Mouse (Mus musculus) erythroblast, adult 5-6 weeks (primary cell): ENCODE results near the gene Bcl2l12. TPM values are rescaled to one million over a fixed set of nuclear protein-coding genes. Genes with fewer than 3 reads are reported as not detected.

Source experiments
- ATAC-seq: replicated peaks from 2 replicates; pipeline ENCODE4 v1.8.0; 2016; ENCODE audit warnings: moderate number of reproducible peaks, mild to moderate bottlenecking, moderate TSS enrichment, inconsistent platforms; ENCODE audit not compliant: poor library complexity, low FRiP score, severe bottlenecking
- total RNA-seq, 2 experiments: library from RNA; stranded (forward) in 1 of 2; stranded (reverse) in 1 of 2; fragments of 150-400 nt in 1 of 2; fragments of 200-764, 138-1000 nt in 1 of 2; gene quantifications; 2 replicates each; pipeline versions ENCODE4 v1.2.3 to v1.2.4; 2015 to 2017; ENCODE audit warnings: low replicate concordance in 2 of 2

The Bcl2l12 gene
- total RNA-seq, 2 experiments from 2014 or later, result 2.5 to 9.6 TPM

DNA sequence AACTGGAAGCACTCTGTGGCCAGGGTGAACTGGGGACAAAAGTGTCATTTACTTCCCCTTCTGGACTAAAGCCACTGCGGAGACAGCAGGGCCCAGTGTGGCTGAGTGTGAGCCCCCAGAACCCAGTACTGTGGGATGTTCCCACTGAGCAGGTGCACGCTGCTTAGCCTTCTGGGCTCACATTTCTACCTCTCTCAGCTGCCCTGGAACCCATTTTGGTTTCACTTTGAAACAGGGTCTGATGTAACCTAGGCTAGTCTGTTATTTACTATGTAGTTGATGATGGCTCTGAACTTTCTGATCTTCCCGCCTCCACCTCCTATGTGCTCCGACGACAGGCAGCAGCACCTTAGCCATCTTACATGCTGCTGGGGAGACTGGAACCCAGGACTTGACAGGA lies 35.7 kb downstream of the Bcl2l12 start:
- ATAC-seq, result no peak

DNA sequence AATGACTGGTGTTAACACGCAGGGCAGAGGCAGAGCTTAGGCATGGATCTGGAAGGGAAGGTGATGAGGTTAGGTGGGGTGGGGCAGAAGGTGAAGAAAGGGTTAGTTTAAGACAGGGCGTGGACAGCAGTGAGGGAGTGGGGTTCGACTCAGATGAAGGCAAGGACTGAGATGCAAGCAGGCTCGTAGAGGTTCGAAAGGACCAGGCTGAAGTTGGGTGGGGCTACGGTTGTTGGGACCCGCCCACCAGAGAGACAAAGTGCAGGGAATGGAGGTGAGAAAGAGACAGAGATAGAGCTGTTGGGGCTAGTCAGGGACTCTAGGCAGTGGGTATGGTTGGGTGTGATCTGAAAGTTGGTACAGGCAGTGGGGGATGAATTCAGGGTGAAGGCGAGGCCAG lies 36.2 kb downstream of the Bcl2l12 start:
- no peak for ATAC-seq

DNA sequence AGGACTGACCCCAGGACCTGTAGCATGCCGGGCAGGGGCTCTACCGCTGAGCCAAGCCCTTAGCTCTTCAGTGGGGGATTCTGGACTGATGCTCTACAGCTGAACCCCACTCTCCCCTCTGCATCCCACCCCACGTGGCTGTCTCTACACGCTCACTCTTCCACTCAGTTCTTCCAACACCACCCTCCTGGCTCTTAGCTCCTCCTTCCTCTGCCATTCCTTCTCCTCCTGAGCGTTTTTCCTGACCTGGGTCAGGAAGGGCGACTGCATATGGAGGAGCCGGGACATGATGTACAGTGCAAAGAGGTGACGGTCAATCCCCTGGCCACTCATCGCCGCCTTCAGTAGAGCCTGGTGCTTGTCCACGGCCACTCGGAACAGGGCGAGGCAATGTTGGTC lies 38.0 kb downstream of the Bcl2l12 start:
- no peak for ATAC-seq

DNA sequence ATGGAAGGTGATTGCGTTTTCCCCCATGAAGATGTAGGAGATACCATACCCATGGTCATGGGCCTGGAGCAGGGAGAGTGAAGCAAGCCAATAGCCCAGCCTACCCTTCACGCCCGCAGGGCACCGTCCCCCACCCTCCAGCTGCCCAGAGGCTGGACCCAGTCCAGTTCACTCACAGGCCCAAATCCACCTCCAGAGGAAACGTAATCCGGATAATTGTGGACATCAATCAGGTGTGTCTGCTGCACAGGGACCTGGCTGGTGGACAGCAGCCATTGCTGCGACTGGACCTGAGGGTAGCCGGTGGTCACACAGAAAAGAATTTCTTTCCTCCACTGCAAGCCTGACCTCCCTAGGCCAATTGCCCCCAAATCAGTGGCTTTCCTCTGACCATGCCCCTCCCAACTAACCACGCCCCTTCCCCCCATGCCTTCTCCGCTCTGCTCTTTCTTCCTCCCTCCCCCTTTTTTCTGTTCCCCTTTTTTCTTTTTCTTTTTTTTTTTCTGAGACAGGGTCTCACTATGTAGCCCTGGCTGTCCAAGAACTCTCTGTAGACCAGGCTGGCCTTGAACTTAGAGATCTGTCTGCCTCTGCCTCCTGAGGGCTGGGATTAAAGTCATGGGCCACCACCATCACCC lies 38.5 kb downstream of the Bcl2l12 start:
- ATAC-seq, result no peak

DNA sequence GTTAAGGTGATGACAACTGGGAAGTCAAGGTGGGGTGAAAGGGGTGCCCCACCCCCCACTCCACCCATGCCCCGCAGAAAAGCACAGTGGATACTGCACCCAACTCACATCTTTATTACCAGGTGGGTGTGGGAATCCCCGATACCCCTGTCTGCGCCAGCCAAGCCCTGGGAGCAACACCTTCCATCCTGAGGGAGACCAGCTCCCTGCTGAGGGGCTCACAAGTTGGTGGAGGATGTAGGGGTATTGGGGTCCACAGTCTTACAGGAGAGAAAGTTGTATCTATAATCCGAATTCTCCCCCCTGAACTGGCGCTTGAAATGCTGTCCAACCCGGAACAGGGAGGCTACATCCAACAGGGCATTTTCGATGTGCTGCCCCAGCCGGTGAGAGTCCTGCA lies 39.2 kb downstream of the Bcl2l12 start:
- no peak for ATAC-seq

DNA sequence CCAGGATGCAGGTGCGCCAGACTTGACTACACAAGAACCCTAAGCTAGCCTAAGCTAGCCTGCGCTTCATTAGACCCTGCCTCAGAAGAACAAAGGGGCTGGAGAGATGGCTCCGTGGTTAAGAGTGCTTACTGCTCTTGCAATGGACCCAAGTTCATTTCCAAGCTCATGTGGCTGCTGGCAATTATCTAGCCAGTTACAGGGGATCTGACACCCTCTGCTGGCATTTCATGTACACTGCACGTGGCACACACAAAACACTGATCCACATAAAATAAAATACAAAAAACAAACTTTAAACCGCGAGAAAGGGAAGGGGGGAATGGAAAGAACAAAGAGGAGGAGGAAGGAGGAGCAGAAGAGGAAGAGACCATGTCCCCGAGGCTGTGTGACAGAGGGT lies 40.3 kb downstream of the Bcl2l12 start:
- no peak; the same call in 1 of the 2 replicates for ATAC-seq

DNA sequence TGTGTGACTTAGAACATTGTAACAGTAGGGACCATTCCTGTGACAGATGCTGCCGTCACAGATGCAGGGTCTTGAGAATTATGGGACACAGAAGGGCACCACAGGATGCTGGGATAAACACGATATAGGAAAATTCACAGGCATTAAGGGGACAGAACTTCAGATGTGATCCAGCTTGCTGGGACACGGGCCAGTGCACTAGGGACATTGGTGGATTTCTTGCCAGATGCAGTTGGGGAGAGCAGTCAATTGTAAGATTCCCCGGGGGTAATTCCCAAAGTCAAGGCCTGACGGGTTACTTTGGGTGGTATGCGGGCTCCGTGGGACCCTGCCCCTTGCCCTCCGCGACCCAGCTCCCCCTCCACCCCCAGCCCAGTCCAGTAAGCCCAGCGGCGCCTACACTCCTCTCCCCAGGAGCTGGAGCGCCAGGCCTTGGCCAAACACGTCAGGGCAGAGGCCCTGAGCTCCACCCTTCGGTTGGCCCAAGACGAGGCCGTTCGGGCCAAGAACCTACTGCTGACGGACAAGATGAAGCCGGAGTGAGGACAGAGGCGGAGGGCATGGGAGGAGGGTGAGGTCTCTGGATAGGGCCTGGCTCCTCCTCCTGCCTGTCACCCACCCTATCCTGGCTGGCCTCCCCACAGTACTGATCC lies 41.2 kb downstream of the Bcl2l12 start:
- ATAC-seq, result no peak

DNA sequence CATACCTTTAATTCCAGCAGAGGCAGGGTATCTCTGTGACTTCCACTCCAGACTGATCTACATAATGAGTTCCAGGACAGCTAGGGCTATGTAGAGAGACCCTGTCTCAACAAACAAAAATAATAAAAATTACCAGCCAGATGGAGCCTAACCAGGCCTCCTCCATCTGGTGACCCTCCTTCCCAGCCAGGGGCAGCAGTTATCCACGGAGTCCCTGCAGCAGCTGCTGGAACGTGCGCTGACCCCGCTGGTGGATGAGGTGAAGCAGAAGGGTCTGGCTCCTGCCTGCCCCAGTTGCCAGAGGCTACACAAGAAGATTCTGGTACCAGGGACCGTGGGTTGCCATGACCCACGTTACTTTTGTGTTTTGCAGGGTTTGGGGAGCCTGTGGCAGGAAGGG lies 42.2 kb downstream of the Bcl2l12 start:
- no peak for ATAC-seq

DNA sequence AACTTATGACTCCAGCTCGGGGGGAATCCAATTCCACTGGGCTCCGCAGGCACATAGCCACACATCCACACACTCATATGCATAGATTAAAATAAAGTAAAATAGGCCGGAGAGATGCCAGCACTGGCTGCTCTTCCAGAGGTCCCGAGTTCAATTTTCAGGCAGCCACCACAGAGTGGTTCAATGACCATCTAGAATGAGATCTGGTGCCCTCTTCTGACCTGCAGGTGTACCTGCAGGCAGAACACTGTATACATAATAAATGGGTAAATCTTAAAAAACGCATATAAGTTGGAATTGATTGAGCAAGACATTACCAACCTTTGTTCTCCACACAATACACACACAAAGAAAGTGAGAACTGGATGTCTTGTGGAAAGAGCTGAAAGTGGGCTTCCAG lies 42.9 kb downstream of the Bcl2l12 start:
- no peak for ATAC-seq

DNA sequence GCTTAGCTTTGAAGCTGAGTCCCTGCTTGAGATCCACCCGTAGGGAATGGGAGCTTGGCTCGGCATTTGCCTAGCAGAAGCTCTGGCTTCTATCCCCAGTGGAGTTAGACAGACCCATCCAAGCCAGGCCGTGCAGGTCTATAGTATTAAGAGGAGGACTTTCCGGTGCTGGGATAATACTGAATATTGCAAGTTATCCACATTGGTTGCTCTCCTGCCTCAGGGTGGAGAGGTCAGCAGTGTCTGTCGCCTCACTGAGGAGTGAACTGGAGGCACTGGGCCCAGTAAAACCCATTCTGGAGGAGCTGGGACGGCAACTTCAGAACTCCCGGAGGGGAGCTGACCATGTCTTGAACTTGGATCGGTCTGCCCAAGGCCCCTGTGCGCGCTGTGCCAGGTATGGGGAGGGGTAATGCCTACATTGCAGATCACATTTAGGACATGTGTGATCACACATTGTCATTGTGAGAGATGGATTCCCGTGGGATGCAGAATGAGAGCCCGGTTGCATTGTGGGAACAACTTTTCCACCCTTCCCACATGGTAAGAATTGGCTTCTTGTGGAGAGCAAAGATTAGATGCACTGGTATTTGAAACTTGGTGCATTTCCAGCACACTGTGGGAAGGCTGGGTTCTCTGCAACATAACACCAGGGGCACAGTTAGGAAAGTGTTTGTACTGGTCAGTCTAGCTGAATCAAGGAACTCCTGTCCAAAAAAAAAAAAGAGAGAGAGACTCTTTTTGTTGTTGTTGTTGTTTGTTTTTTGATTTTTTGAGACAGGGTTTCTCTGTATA lies 44.2 kb downstream of the Bcl2l12 start:
- ATAC-seq, result no peak

DNA sequence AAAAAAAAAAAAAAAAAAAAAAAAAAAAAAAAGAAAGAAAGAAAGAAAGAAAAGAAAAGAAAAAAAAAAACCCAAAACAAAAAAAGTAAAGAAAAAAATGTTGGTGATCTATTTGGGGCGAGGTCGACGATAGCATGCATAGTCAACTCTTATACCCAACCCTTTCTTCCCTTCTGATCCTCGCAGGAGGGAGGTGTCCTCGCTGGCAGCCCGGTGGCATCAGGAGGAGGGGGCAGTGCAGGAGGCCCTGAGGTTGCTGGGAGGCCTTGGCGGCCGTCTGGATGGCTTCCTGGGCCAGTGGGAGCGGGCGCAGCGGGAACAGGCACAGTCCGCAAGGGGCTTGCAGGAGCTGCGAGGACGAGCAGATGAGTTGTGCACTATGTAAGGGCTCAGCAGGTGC lies 45.0 kb downstream of the Bcl2l12 start:
- no peak for ATAC-seq

DNA sequence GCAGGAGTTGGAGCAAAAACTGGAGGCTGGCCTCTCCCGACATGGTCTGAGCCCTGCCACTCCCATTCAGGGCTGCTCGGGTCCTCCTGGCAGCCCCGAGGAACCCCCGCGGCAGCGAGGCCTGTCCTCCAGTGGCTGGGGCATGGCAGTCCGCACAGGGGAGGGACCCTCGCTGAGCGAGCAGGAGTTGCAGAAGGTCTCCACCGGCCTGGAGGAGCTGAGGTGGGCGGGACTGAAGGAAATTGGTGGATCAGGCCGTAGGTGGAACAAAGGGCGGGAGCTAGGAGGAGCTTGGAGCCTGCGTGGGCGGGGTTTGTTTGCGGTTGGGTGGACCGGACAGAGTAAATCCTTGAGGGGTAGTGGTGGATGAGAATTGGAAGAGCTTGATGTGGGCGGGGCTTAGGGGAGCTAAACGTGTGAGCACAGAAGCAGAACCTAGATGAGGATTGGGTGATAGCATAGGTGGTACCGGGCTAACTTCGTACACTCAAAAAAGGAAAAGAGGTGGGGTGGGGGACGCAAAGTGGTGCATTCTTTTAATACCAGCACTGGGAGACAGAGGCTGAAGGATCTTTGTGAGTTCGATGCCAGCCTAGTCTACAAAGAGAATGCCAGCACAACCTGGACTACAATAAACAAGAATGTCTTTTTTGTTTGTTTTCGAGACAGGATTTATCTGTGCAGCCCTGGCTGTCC lies 45.8 kb downstream of the Bcl2l12 start:
- ATAC-seq, result peak; percentile 82

DNA sequence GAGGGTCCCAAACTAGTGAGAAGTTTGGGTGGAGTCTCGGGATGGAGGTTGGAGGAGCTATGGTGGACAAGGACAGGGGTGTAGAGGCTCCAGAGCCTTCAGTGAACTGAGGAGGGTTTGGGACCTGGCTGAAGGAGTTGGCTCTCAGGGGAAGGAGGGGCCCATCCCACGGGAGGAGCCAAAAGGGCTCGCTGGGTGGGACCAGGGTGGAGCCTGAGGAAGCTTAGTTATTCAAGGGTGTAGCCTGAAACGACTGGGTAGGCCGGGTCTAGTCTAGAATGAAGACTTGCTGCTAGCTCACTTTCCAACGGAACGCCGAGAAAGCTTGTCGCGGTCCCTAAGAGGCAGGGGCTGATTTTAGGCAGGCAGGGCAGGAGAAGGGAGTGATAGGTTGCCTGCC lies 46.6 kb downstream of the Bcl2l12 start:
- peak; percentile 85 for ATAC-seq

DNA sequence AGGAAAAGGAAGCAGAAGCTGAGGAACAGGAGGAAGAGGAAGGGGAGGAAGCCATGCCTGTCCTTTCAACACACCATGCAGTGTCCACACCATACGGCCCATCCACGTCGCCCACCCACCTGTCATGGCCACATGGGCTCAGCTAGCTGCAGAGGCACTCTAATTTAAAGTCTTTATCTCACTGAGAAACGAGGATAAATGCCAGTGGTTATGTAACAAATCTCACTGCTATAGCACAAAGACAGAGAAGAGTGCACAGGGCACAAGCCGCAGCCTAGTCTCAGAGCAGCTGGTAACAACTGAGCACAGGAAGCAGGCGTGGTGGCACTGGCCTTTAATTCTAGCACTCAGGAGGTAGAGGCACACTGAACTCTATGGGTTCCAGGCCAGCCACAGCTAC lies 48.6 kb downstream of the Bcl2l12 start:
- no peak for ATAC-seq

DNA sequence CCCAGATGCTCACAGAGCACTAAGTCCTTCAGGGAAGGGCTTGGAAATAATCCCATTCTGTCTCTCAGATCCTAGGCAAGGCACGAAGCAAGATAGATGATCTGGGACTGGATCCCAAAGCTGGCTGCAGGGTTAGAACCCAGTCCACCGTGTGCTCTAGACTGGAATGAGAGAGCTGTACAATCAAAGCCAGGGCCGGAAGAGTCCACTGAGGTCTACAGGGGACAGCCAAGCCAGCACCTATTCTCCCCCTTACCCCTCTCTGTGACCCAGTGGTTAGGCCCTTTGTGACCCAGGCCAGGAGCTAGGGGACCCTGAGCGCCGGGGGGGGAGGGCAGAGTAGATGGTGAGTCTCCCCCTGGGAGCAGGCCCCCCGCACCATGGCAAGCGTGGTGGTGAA lies 55.6 kb downstream of the Bcl2l12 start, which contains the start of gene Tsks:
Gene Tsks (plus strand): TSS at position 301 of the 400 bp plus-strand sequence.
- ATAC-seq, result no peak

Other genes starting within 250 kb of the Bcl2l12 start
Only the 30 nearest of the 36 such genes appear.
- 10.4 and 14.4 TPM in 2 replicates for gene Nup62, start 182.6 kb downstream of the Bcl2l12 start, total RNA-seq (2015; ENCODE audit: low replicate concordance)
- 21.7 and 21.9 TPM in 2 replicates for gene Nup62, start 182.6 kb downstream of the Bcl2l12 start, total RNA-seq (2017; ENCODE audit: low replicate concordance)
- 0.84 TPM in 1 of 2 replicates, not detected in the other for gene Il4i1, start 182.3 kb downstream of the Bcl2l12 start, total RNA-seq (2015; ENCODE audit: low replicate concordance)
- gene Il4i1, start 182.3 kb downstream of the Bcl2l12 start, total RNA-seq (2017; ENCODE audit: low replicate concordance), result 0.09 TPM in 1 of 2 replicates, not detected in the other
- gene Atf5, start 182.1 kb downstream of the Bcl2l12 start, total RNA-seq (2015; ENCODE audit: low replicate concordance), result 1.3 and 1.9 TPM in 2 replicates
- gene Atf5, start 182.1 kb downstream of the Bcl2l12 start, total RNA-seq (2017; ENCODE audit: low replicate concordance), result 2.1 and 2.5 TPM in 2 replicates
- gene Akt1s1, start 149.7 kb downstream of the Bcl2l12 start, total RNA-seq (2015; ENCODE audit: low replicate concordance), result 6.5 and 7.1 TPM in 2 replicates
- 19.7 and 43.3 TPM in 2 replicates for gene Akt1s1, start 149.7 kb downstream of the Bcl2l12 start, total RNA-seq (2017; ENCODE audit: low replicate concordance)
- gene Tbc1d17, start 149.6 kb downstream of the Bcl2l12 start, total RNA-seq (2015; ENCODE audit: low replicate concordance), result 15.8 and 21.3 TPM in 2 replicates
- gene Tbc1d17, start 149.6 kb downstream of the Bcl2l12 start, total RNA-seq (2017; ENCODE audit: low replicate concordance), result 33.6 and 77.5 TPM in 2 replicates
- 17.3 and 43.3 TPM in 2 replicates for gene Pnkp, start 141.6 kb downstream of the Bcl2l12 start, total RNA-seq (2015; ENCODE audit: low replicate concordance)
- gene Pnkp, start 141.6 kb downstream of the Bcl2l12 start, total RNA-seq (2017; ENCODE audit: low replicate concordance), result 26.8 and 32.5 TPM in 2 replicates
- 6.9 and 8.1 TPM in 2 replicates for gene Ptov1, start 128.9 kb downstream of the Bcl2l12 start, total RNA-seq (2015; ENCODE audit: low replicate concordance)
- gene Ptov1, start 128.9 kb downstream of the Bcl2l12 start, total RNA-seq (2017; ENCODE audit: low replicate concordance), result 8.8 and 12.1 TPM in 2 replicates
- gene Med25, start 106.0 kb downstream of the Bcl2l12 start, total RNA-seq (2015; ENCODE audit: low replicate concordance), result 6.5 and 8.4 TPM in 2 replicates
- 3.2 and 5.3 TPM in 2 replicates for gene Med25, start 106.0 kb downstream of the Bcl2l12 start, total RNA-seq (2017; ENCODE audit: low replicate concordance)
- gene Fuz, start 102.6 kb downstream of the Bcl2l12 start, total RNA-seq (2015; ENCODE audit: low replicate concordance), result 1.3 TPM in 1 of 2 replicates, not detected in the other
- 2.2 and 4.3 TPM in 2 replicates for gene Fuz, start 102.6 kb downstream of the Bcl2l12 start, total RNA-seq (2017; ENCODE audit: low replicate concordance)
- gene Ap2a1, start 69.2 kb downstream of the Bcl2l12 start, total RNA-seq (2015; ENCODE audit: low replicate concordance), result 29.4 and 43.1 TPM in 2 replicates
- 27.5 and 36.0 TPM in 2 replicates for gene Ap2a1, start 69.2 kb downstream of the Bcl2l12 start, total RNA-seq (2017; ENCODE audit: low replicate concordance)
- not detected in 2 replicates for gene Tsks, start 55.5 kb downstream of the Bcl2l12 start, total RNA-seq (2015; ENCODE audit: low replicate concordance)
- gene Tsks, start 55.5 kb downstream of the Bcl2l12 start, total RNA-seq (2017; ENCODE audit: low replicate concordance), result not detected in 2 replicates
- 0.19 and 1.5 TPM in 2 replicates for gene Cpt1c, start 23.9 kb downstream of the Bcl2l12 start, total RNA-seq (2015; ENCODE audit: low replicate concordance)
- gene Cpt1c, start 23.9 kb downstream of the Bcl2l12 start, total RNA-seq (2017; ENCODE audit: low replicate concordance), result 0.28 and 0.51 TPM in 2 replicates
- gene Prmt1, start 12.1 kb downstream of the Bcl2l12 start, total RNA-seq (2015; ENCODE audit: low replicate concordance), result 21.7 and 73.4 TPM in 2 replicates
- 9.2 and 30.6 TPM in 2 replicates for gene Prmt1, start 12.1 kb downstream of the Bcl2l12 start, total RNA-seq (2017; ENCODE audit: low replicate concordance)
- 15.5 and 24.2 TPM in 2 replicates for gene Irf3, start 1.1 kb downstream of the Bcl2l12 start, total RNA-seq (2015; ENCODE audit: low replicate concordance)
- gene Irf3, start 1.1 kb downstream of the Bcl2l12 start, total RNA-seq (2017; ENCODE audit: low replicate concordance), result 17.0 and 34.1 TPM in 2 replicates
- 7.9 and 10.7 TPM in 2 replicates for gene Scaf1, start 17.7 kb upstream of the Bcl2l12 start, total RNA-seq (2015; ENCODE audit: low replicate concordance)
- 9.8 and 10.0 TPM in 2 replicates for gene Scaf1, start 17.7 kb upstream of the Bcl2l12 start, total RNA-seq (2017; ENCODE audit: low replicate concordance)
- 7.5 and 10.8 TPM in 2 replicates for gene Rras, start 19.2 kb upstream of the Bcl2l12 start, total RNA-seq (2015; ENCODE audit: low replicate concordance)
- gene Rras, start 19.2 kb upstream of the Bcl2l12 start, total RNA-seq (2017; ENCODE audit: low replicate concordance), result 0.60 TPM in 1 of 2 replicates, not detected in the other
- gene Prr12, start 54.2 kb upstream of the Bcl2l12 start, total RNA-seq (2015; ENCODE audit: low replicate concordance), result 3.3 and 6.1 TPM in 2 replicates
- 0.60 and 0.70 TPM in 2 replicates for gene Prr12, start 54.2 kb upstream of the Bcl2l12 start, total RNA-seq (2017; ENCODE audit: low replicate concordance)
- 10.4 and 20.7 TPM in 2 replicates for gene Nosip, start 63.7 kb upstream of the Bcl2l12 start, total RNA-seq (2015; ENCODE audit: low replicate concordance)
- gene Nosip, start 63.7 kb upstream of the Bcl2l12 start, total RNA-seq (2017; ENCODE audit: low replicate concordance), result 15.5 and 22.2 TPM in 2 replicates
- gene Prrg2, start 64.0 kb upstream of the Bcl2l12 start, total RNA-seq (2015; ENCODE audit: low replicate concordance), result 1.3 and 5.2 TPM in 2 replicates
- 0.34 and 7.0 TPM in 2 replicates for gene Prrg2, start 64.0 kb upstream of the Bcl2l12 start, total RNA-seq (2017; ENCODE audit: low replicate concordance)
- gene Rcn3, start 93.5 kb upstream of the Bcl2l12 start, total RNA-seq (2015; ENCODE audit: low replicate concordance), result 1.3 and 2.5 TPM in 2 replicates
- gene Rcn3, start 93.5 kb upstream of the Bcl2l12 start, total RNA-seq (2017; ENCODE audit: low replicate concordance), result 6.7 and 7.5 TPM in 2 replicates
- 2.5 and 7.3 TPM in 2 replicates for gene Fcgrt, start 105.1 kb upstream of the Bcl2l12 start, total RNA-seq (2015; ENCODE audit: low replicate concordance)
- gene Fcgrt, start 105.1 kb upstream of the Bcl2l12 start, total RNA-seq (2017; ENCODE audit: low replicate concordance), result 10.3 and 11.4 TPM in 2 replicates
- 604 and 677 TPM in 2 replicates for gene Rps11, start 125.7 kb upstream of the Bcl2l12 start, total RNA-seq (2015; ENCODE audit: low replicate concordance)
- gene Rps11, start 125.7 kb upstream of the Bcl2l12 start, total RNA-seq (2017; ENCODE audit: low replicate concordance), result 233 and 238 TPM in 2 replicates
- 517 and 725 TPM in 2 replicates for gene Rpl13a, start 130.0 kb upstream of the Bcl2l12 start, total RNA-seq (2015; ENCODE audit: low replicate concordance)
- gene Rpl13a, start 130.0 kb upstream of the Bcl2l12 start, total RNA-seq (2017; ENCODE audit: low replicate concordance), result 475 and 688 TPM in 2 replicates
- gene Gm45713, start 137.5 kb upstream of the Bcl2l12 start, total RNA-seq (2015; ENCODE audit: low replicate concordance), result not detected in 2 replicates
- gene Gm45713, start 137.5 kb upstream of the Bcl2l12 start, total RNA-seq (2017; ENCODE audit: low replicate concordance), result not detected in 2 replicates
- gene Flt3l, start 137.7 kb upstream of the Bcl2l12 start, total RNA-seq (2015; ENCODE audit: low replicate concordance), result 1.3 and 3.8 TPM in 2 replicates
- 2.6 and 3.6 TPM in 2 replicates for gene Flt3l, start 137.7 kb upstream of the Bcl2l12 start, total RNA-seq (2017; ENCODE audit: low replicate concordance)
- gene Pih1d1, start 155.6 kb upstream of the Bcl2l12 start, total RNA-seq (2015; ENCODE audit: low replicate concordance), result 33.4 and 59.6 TPM in 2 replicates
- gene Pih1d1, start 155.6 kb upstream of the Bcl2l12 start, total RNA-seq (2017; ENCODE audit: low replicate concordance), result 2.7 and 15.8 TPM in 2 replicates
- 10.2 and 12.7 TPM in 2 replicates for gene Aldh16a1, start 155.9 kb upstream of the Bcl2l12 start, total RNA-seq (2015; ENCODE audit: low replicate concordance)
- gene Aldh16a1, start 155.9 kb upstream of the Bcl2l12 start, total RNA-seq (2017; ENCODE audit: low replicate concordance), result 6.3 and 10.3 TPM in 2 replicates
- not detected in 2 replicates for gene Slc17a7, start 165.2 kb upstream of the Bcl2l12 start, total RNA-seq (2015; ENCODE audit: low replicate concordance)
- gene Slc17a7, start 165.2 kb upstream of the Bcl2l12 start, total RNA-seq (2017; ENCODE audit: low replicate concordance), result 0.28 TPM in 1 of 2 replicates, not detected in the other
- gene Gfy, start 180.9 kb upstream of the Bcl2l12 start, total RNA-seq (2015; ENCODE audit: low replicate concordance), result not detected in 2 replicates
- not detected in 2 replicates for gene Gfy, start 180.9 kb upstream of the Bcl2l12 start, total RNA-seq (2017; ENCODE audit: low replicate concordance)
- not detected in 2 replicates for gene Pth2, start 182.3 kb upstream of the Bcl2l12 start, total RNA-seq (2015; ENCODE audit: low replicate concordance)
- gene Pth2, start 182.3 kb upstream of the Bcl2l12 start, total RNA-seq (2017; ENCODE audit: low replicate concordance), result not detected in 2 replicates